Mouse (Mus musculus): ENCODE measurements around the gene Notch1.

DNA sequence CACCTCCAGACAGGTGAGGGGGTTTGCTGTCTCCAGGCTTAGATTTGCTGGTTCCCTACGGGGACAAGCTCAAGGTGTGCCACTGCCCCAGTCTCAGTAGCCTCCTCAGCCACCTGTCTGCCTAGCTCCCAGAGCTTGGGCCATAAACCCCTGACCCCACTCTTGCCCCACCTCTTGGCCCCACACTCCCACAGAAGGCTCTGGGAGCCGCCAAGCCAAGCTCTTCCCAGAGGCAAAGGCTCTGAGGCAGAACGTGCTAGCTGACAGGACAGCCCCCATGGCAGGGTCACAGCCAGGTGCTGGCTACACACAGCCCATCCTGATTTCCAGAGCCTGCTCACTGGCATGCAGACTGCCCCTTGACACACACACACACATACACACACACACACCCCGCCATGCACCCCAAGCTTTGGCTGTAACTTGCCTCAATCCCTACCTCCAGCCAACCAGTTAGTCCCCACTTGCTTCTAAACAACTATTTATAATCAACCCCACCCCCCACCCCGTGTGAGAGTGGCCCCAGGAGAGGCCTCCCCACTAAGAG is 30.1 kb downstream of the Notch1 start:
- TF ChIP-seq POLR2A (IDR thresholded peaks at IDR 0.05; ENCODE audit: insufficient read length, low read depth) (no peak), MAX (IDR thresholded peaks at IDR 0.05; ENCODE audit: low read depth) (no peak), REST (IDR thresholded peaks at IDR 0.05; ENCODE audit: insufficient read depth, insufficient read length) (no peak), MYOD1 (IDR thresholded peaks at IDR 0.05; ENCODE audit: control insufficient read depth in 1 of 3, insufficient read length in 2 of 3, low read depth in 2 of 3) (no peak), CEBPB (IDR thresholded peaks at IDR 0.05; ENCODE audit: insufficient read depth, poor library complexity, severe bottlenecking) (no peak), USF1 (IDR thresholded peaks at IDR 0.05; ENCODE audit: low read depth) (no peak), TCF3 (IDR thresholded peaks at IDR 0.05; ENCODE audit: insufficient read length, low read depth) (no peak)
